Mouse (Mus musculus): Measurements from ENCODE around the gene Wnk4. TPM values are rescaled to one million over a fixed set of nuclear protein-coding genes. Genes with fewer than 3 reads are reported as not detected.

Wnk4 gene
- polyA plus RNA-seq (2015; fragmentation: Illumina TruSeq; extraction: RNeasy Lipid Tissue Mini Kit (QIAGEN cat#74804); ENCODE audit: low read depth, low replicate concordance): 4.8 TPM

GRCm38 (mm10) chr11:101259948-101260825, at the start of gene Wnk4:
Gene Wnk4 (plus strand): TSS chr11:101260567.

GRCm38 (mm10) chr11:101226065-101226701, 34.2 kb upstream of the Wnk4 start, which contains the start of gene Ezh1:
Gene Ezh1 (minus strand): TSS chr11:101226463.

GRCm38 (mm10) chr11:101245855-101246701, 14.3 kb upstream of the Wnk4 start, which contains the start of gene Ramp2:
Gene Ramp2 (plus strand): TSS chr11:101246028.

GRCm38 (mm10) chr11:101253613-101254389, 6.6 kb upstream of the Wnk4 start, which contains the start of gene Vps25:
Gene Vps25 (plus strand): TSS chr11:101253707.

GRCm38 (mm10) chr11:101278223-101279192, 18.1 kb downstream of the Wnk4 start, which contains the start of the genes Cntd1 and Coa3:
Gene Cntd1 (plus strand): TSS chr11:101279012.
Gene Coa3 (minus strand): TSS chr11:101279114.

GRCm38 (mm10) chr11:101302004-101302798, 41.8 kb downstream of the Wnk4 start, which contains the start of gene Becn1:
Gene Becn1 (minus strand): TSS chr11:101302286.

GRCm38 (mm10) chr11:101315665-101316500, 55.5 kb downstream of the Wnk4 start, which contains the start of gene Psme3:
Gene Psme3 (plus strand): TSS chr11:101316213.

GRCm38 (mm10) chr11:101324763-101325162, 64.4 kb downstream of the Wnk4 start, which contains the start of gene Aoc2:
Gene Aoc2 (plus strand): TSS chr11:101325063.

Other genes starting within 250 kb of the Wnk4 start
- gene Naglu, start 190.6 kb upstream of the Wnk4 start, polyA plus RNA-seq (2015; fragmentation: Illumina TruSeq; extraction: RNeasy Lipid Tissue Mini Kit (QIAGEN cat#74804); ENCODE audit: low read depth, low replicate concordance): 6.4 TPM
- gene Hsd17b1, start 182.2 kb upstream of the Wnk4 start, polyA plus RNA-seq (2015; fragmentation: Illumina TruSeq; extraction: RNeasy Lipid Tissue Mini Kit (QIAGEN cat#74804); ENCODE audit: low read depth, low replicate concordance): not detected
- 25.5 TPM for gene Coasy, start 178.0 kb upstream of the Wnk4 start, polyA plus RNA-seq (2015; fragmentation: Illumina TruSeq; extraction: RNeasy Lipid Tissue Mini Kit (QIAGEN cat#74804); ENCODE audit: low read depth, low replicate concordance)
- 77.5 TPM for gene Mlx, start 173.3 kb upstream of the Wnk4 start, polyA plus RNA-seq (2015; fragmentation: Illumina TruSeq; extraction: RNeasy Lipid Tissue Mini Kit (QIAGEN cat#74804); ENCODE audit: low read depth, low replicate concordance)
- 3.9 TPM for gene Psmc3ip, start 165.1 kb upstream of the Wnk4 start, polyA plus RNA-seq (2015; fragmentation: Illumina TruSeq; extraction: RNeasy Lipid Tissue Mini Kit (QIAGEN cat#74804); ENCODE audit: low read depth, low replicate concordance)
- gene Retreg3, start 140.7 kb upstream of the Wnk4 start, polyA plus RNA-seq (2015; fragmentation: Illumina TruSeq; extraction: RNeasy Lipid Tissue Mini Kit (QIAGEN cat#74804); ENCODE audit: low read depth, low replicate concordance): 62.6 TPM
- 52.4 TPM for gene Tubg1, start 140.6 kb upstream of the Wnk4 start, polyA plus RNA-seq (2015; fragmentation: Illumina TruSeq; extraction: RNeasy Lipid Tissue Mini Kit (QIAGEN cat#74804); ENCODE audit: low read depth, low replicate concordance)
- gene Tubg2, start 104.7 kb upstream of the Wnk4 start, polyA plus RNA-seq (2015; fragmentation: Illumina TruSeq; extraction: RNeasy Lipid Tissue Mini Kit (QIAGEN cat#74804); ENCODE audit: low read depth, low replicate concordance): 62.0 TPM
- gene Cntnap1, start 90.0 kb upstream of the Wnk4 start, polyA plus RNA-seq (2015; fragmentation: Illumina TruSeq; extraction: RNeasy Lipid Tissue Mini Kit (QIAGEN cat#74804); ENCODE audit: low read depth, low replicate concordance): 98.9 TPM
- gene Plekhh3, start 89.2 kb upstream of the Wnk4 start, polyA plus RNA-seq (2015; fragmentation: Illumina TruSeq; extraction: RNeasy Lipid Tissue Mini Kit (QIAGEN cat#74804); ENCODE audit: low read depth, low replicate concordance): 7.8 TPM
- not detected for gene Ccr10, start 85.1 kb upstream of the Wnk4 start, polyA plus RNA-seq (2015; fragmentation: Illumina TruSeq; extraction: RNeasy Lipid Tissue Mini Kit (QIAGEN cat#74804); ENCODE audit: low read depth, low replicate concordance)
- 42.2 TPM for gene Ezh1, start 34.1 kb upstream of the Wnk4 start, polyA plus RNA-seq (2015; fragmentation: Illumina TruSeq; extraction: RNeasy Lipid Tissue Mini Kit (QIAGEN cat#74804); ENCODE audit: low read depth, low replicate concordance)
- gene Ramp2, start 14.5 kb upstream of the Wnk4 start, polyA plus RNA-seq (2015; fragmentation: Illumina TruSeq; extraction: RNeasy Lipid Tissue Mini Kit (QIAGEN cat#74804); ENCODE audit: low read depth, low replicate concordance): 28.6 TPM
- 94.4 TPM for gene Vps25, start 6.9 kb upstream of the Wnk4 start, polyA plus RNA-seq (2015; fragmentation: Illumina TruSeq; extraction: RNeasy Lipid Tissue Mini Kit (QIAGEN cat#74804); ENCODE audit: low read depth, low replicate concordance)
- gene Cntd1, start 18.4 kb downstream of the Wnk4 start, polyA plus RNA-seq (2015; fragmentation: Illumina TruSeq; extraction: RNeasy Lipid Tissue Mini Kit (QIAGEN cat#74804); ENCODE audit: low read depth, low replicate concordance): 0.58 TPM
- 223 TPM for gene Coa3, start 18.5 kb downstream of the Wnk4 start, polyA plus RNA-seq (2015; fragmentation: Illumina TruSeq; extraction: RNeasy Lipid Tissue Mini Kit (QIAGEN cat#74804); ENCODE audit: low read depth, low replicate concordance)
- 183 TPM for gene Becn1, start 41.7 kb downstream of the Wnk4 start, polyA plus RNA-seq (2015; fragmentation: Illumina TruSeq; extraction: RNeasy Lipid Tissue Mini Kit (QIAGEN cat#74804); ENCODE audit: low read depth, low replicate concordance)
- 106 TPM for gene Psme3, start 55.6 kb downstream of the Wnk4 start, polyA plus RNA-seq (2015; fragmentation: Illumina TruSeq; extraction: RNeasy Lipid Tissue Mini Kit (QIAGEN cat#74804); ENCODE audit: low read depth, low replicate concordance)
- gene Aoc2, start 64.5 kb downstream of the Wnk4 start, polyA plus RNA-seq (2015; fragmentation: Illumina TruSeq; extraction: RNeasy Lipid Tissue Mini Kit (QIAGEN cat#74804); ENCODE audit: low read depth, low replicate concordance): 3.6 TPM
- 0.64 TPM for gene Aoc3, start 70.0 kb downstream of the Wnk4 start, polyA plus RNA-seq (2015; fragmentation: Illumina TruSeq; extraction: RNeasy Lipid Tissue Mini Kit (QIAGEN cat#74804); ENCODE audit: low read depth, low replicate concordance)
- not detected for gene G6pc, start 107.0 kb downstream of the Wnk4 start, polyA plus RNA-seq (2015; fragmentation: Illumina TruSeq; extraction: RNeasy Lipid Tissue Mini Kit (QIAGEN cat#74804); ENCODE audit: low read depth, low replicate concordance)
- gene Aarsd1, start 157.0 kb downstream of the Wnk4 start, polyA plus RNA-seq (2015; fragmentation: Illumina TruSeq; extraction: RNeasy Lipid Tissue Mini Kit (QIAGEN cat#74804); ENCODE audit: low read depth, low replicate concordance): 71.2 TPM
- 3.4 TPM for gene Gm27029, start 164.2 kb downstream of the Wnk4 start, polyA plus RNA-seq (2015; fragmentation: Illumina TruSeq; extraction: RNeasy Lipid Tissue Mini Kit (QIAGEN cat#74804); ENCODE audit: low read depth, low replicate concordance)
- gene Rundc1, start 164.5 kb downstream of the Wnk4 start, polyA plus RNA-seq (2015; fragmentation: Illumina TruSeq; extraction: RNeasy Lipid Tissue Mini Kit (QIAGEN cat#74804); ENCODE audit: low read depth, low replicate concordance): 31.3 TPM
- 6.1 TPM for gene Ptges3l, start 164.8 kb downstream of the Wnk4 start, polyA plus RNA-seq (2015; fragmentation: Illumina TruSeq; extraction: RNeasy Lipid Tissue Mini Kit (QIAGEN cat#74804); ENCODE audit: low read depth, low replicate concordance)
- 399 TPM for gene Rpl27, start 181.7 kb downstream of the Wnk4 start, polyA plus RNA-seq (2015; fragmentation: Illumina TruSeq; extraction: RNeasy Lipid Tissue Mini Kit (QIAGEN cat#74804); ENCODE audit: low read depth, low replicate concordance)
- 5.8 TPM for gene Ifi35, start 187.8 kb downstream of the Wnk4 start, polyA plus RNA-seq (2015; fragmentation: Illumina TruSeq; extraction: RNeasy Lipid Tissue Mini Kit (QIAGEN cat#74804); ENCODE audit: low read depth, low replicate concordance)
- gene Rnd2, start 204.4 kb downstream of the Wnk4 start, polyA plus RNA-seq (2015; fragmentation: Illumina TruSeq; extraction: RNeasy Lipid Tissue Mini Kit (QIAGEN cat#74804); ENCODE audit: low read depth, low replicate concordance): 246 TPM
- gene Vat1, start 205.7 kb downstream of the Wnk4 start, polyA plus RNA-seq (2015; fragmentation: Illumina TruSeq; extraction: RNeasy Lipid Tissue Mini Kit (QIAGEN cat#74804); ENCODE audit: low read depth, low replicate concordance): 31.2 TPM